Mouse (Mus musculus): Measurements from ENCODE around the gene Srrd.

- TF ChIP-seq GATA1 (IDR thresholded peaks at IDR 0.05; ENCODE audit: borderline replicate concordance, low read length) (no peak), FLI1 (IDR thresholded peaks at IDR 0.05; ENCODE audit: low read length) (no peak)
These were observed 3.6 kb downstream of the Srrd start for GRCm38 (mm10) chr5:112339215-112339614.

Measured in megakaryocyte, embryonic 14.5 days (primary cell).